In genomic region chr7:120504663-120504979, GRCm38 (mm10) we compare ENCODE assay signal across 9 mouse cellular contexts.
DNase-seq lines count a peak whose midpoint lies in the region; ATAC-seq and TF ChIP-seq lines count a peak whose summit lies in the region.
"Had no signal": no experiment of that assay in that cellular context is flagged by ENCODE, and none has a peak within 500 bp of the region (broad histone marks: within the 10 kb centered on the region; RNA-seq: fewer than 3 reads in every experiment).

No protein-coding gene starts in this region.

- ATAC-seq in liver, embryonic 13.5 days (ENCODE audit: low read depth) = no peak
- ATAC-seq in stomach, postnatal 0 days (ENCODE audit: low FRiP score, low TSS enrichment) = no peak

- H3K9ac ChIP-seq in liver, embryonic 13.5 days = no peak overlapping the region
- peak overlapping the region; percentile 43; the same call in 1 of the 2 replicates for H3K9ac ChIP-seq in stomach, postnatal 0 days (ENCODE audit: low read length)

- H3K4me2 ChIP-seq in liver, embryonic 13.5 days = peak overlapping the region; percentile 39
- H3K4me2 ChIP-seq in stomach, postnatal 0 days (replicated peaks; ENCODE audit: low read depth) = peak overlapping the region; percentile 51

- H3K27ac ChIP-seq in testis, adult 2 months (ENCODE audit: control insufficient read depth, insufficient read depth, low read depth, low read length) = 0 out of 2 replicates have a peak overlapping the region, but pooled peaks have one; percentile 2
- H3K27ac ChIP-seq in liver, embryonic 13.5 days = no peak overlapping the region
- H3K27ac ChIP-seq in stomach, postnatal 0 days (replicated peaks) = no peak overlapping the region

- intact Hi-C loops in left cerebral cortex, postnatal 10 days (cut with DNase I) = no loop called here

- no peak for TF ChIP-seq POLR2A in testis, adult 2 months (IDR thresholded peaks at IDR 0.05; ENCODE audit: control insufficient read depth, low read depth, low read length)

- no peaks in the 10 kb centered on the region for H3K27me3 ChIP-seq in testis, adult 2 months (ENCODE audit: control insufficient read depth, insufficient read depth, low read length)
- no peaks in the 10 kb centered on the region for H3K27me3 ChIP-seq in liver, embryonic 13.5 days
- H3K27me3 ChIP-seq in stomach, postnatal 0 days (ENCODE audit: control insufficient read depth, insufficient read depth, low read length) = no peaks in the 10 kb centered on the region

- WGBS in liver, embryonic 13.5 days (ENCODE audit: insufficient replicate concordance) = 24% methylated on average over 5 of the region's 5 CpGs
- WGBS in stomach, postnatal 0 days = 23% methylated on average over 5 of the region's 5 CpGs

- peak; percentile 18 for DNase-seq in embryo, embryonic 10 days (ENCODE audit: low spot score)
- no peak for DNase-seq in embryo, embryonic 10.5 days (ENCODE audit: low spot score)
- DNase-seq in testis, postnatal 10 days (ENCODE audit: low spot score) = no peak
- no peak for DNase-seq in liver, embryonic 13.5 days
- no peak for DNase-seq in stomach, postnatal 0 days (ENCODE audit: low spot score)
- DNase-seq in urinary bladder, postnatal 36 days (ENCODE audit: low spot score in 2 of 2) = no peak
- DNase-seq in left cerebral cortex, postnatal 10 days (ENCODE audit: extremely low spot score in 1 of 2, low spot score in 2 of 2) = no peak
- DNase-seq: heart, adult 18-20 months had no signal

- no peak for TF ChIP-seq EP300 in stomach, postnatal 0 days (optimal IDR thresholded peaks at IDR 0.05)

- H3K4me3 ChIP-seq in testis, adult 2 months (ENCODE audit: control insufficient read depth, low read depth, low read length) = peak overlapping the region; percentile 53
- H3K4me3 ChIP-seq in liver, embryonic 13.5 days (replicated peaks) = 0 out of 2 replicates have a peak overlapping the region, but pooled peaks have one; percentile 10
- H3K4me3 ChIP-seq in stomach, postnatal 0 days (ENCODE audit: low read depth, low read length) = peak overlapping the region; percentile 17; the same call in 1 of the 2 replicates

- H3K4me1 ChIP-seq in testis, adult 2 months (ENCODE audit: control insufficient read depth, insufficient read depth, low read length) = peaks cover 2% of the 10 kb centered on the region; the same call in 1 of the 2 replicates
- H3K4me1 ChIP-seq in liver, embryonic 13.5 days (replicated peaks) = no peaks in the 10 kb centered on the region
- H3K4me1 ChIP-seq in stomach, postnatal 0 days (replicated peaks; ENCODE audit: control insufficient read depth, insufficient read depth) = no peaks in the 10 kb centered on the region

- no peaks in the 10 kb centered on the region for H3K9me3 ChIP-seq in liver, embryonic 13.5 days (replicated peaks)
- H3K9me3 ChIP-seq in stomach, postnatal 0 days (ENCODE audit: control insufficient read depth, low read length) = no peaks in the 10 kb centered on the region

- H3K36me3 ChIP-seq in testis, adult 2 months (ENCODE audit: control insufficient read depth, insufficient read depth, low read length) = no peaks in the 10 kb centered on the region
- H3K36me3 ChIP-seq in liver, embryonic 13.5 days = no peaks in the 10 kb centered on the region
- H3K36me3 ChIP-seq in stomach, postnatal 0 days (ENCODE audit: control insufficient read depth, insufficient read depth, low read length) = no peaks in the 10 kb centered on the region

- TF ChIP-seq CTCF in testis, adult 2 months (IDR thresholded peaks at IDR 0.05; ENCODE audit: control insufficient read depth, insufficient read depth, insufficient replicate concordance, low read depth, low read length) = no peak
- TF ChIP-seq CTCF in stomach, postnatal 0 days (IDR thresholded peaks at IDR 0.05; ENCODE audit: low read depth) = no peak
